Mouse (Mus musculus): ENCODE measurements around the gene Entpd7.
A peak's percentile ranks its signal among the peaks of the same experiment; 100 is the strongest.

The Entpd7 gene

GRCm38 (mm10) chr19:43674730-43675524 lies 14.5 kb upstream of the Entpd7 start, which contains the start of gene Slc25a28:
Gene Slc25a28 (minus strand): TSS chr19:43674881.
- peak; percentile 99 for DNase-seq (ENCODE audit: low spot score in 2 of 2)

GRCm38 (mm10) chr19:43675525-43676400 lies 13.7 kb upstream of the Entpd7 start:
- peak; percentile 38 to 56 for DNase-seq (ENCODE audit: low spot score in 2 of 2)

GRCm38 (mm10) chr19:43678467-43679003 lies 10.9 kb upstream of the Entpd7 start:
- DNase-seq (ENCODE audit: low spot score in 2 of 2), result no peak

GRCm38 (mm10) chr19:43679474-43679981 lies 9.9 kb upstream of the Entpd7 start:
- no peak for DNase-seq (ENCODE audit: low spot score in 2 of 2)

GRCm38 (mm10) chr19:43681541-43681940 lies 7.9 kb upstream of the Entpd7 start:
- DNase-seq (ENCODE audit: low spot score in 2 of 2), result no peak

- no peak for DNase-seq (ENCODE audit: low spot score in 2 of 2)
These were observed 3.3 kb downstream of the Entpd7 start for GRCm38 (mm10) chr19:43692815-43693214.

- no peak for DNase-seq (ENCODE audit: low spot score in 2 of 2)
These were observed 6.1 kb downstream of the Entpd7 start for GRCm38 (mm10) chr19:43695514-43695964.

- no peak for DNase-seq (ENCODE audit: low spot score in 2 of 2)
These were observed 8.3 kb downstream of the Entpd7 start for GRCm38 (mm10) chr19:43697666-43698370.

GRCm38 (mm10) chr19:43699021-43699762 lies 9.7 kb downstream of the Entpd7 start:
- peak; percentile 44 to 63 for DNase-seq (ENCODE audit: low spot score in 2 of 2)

- peak in 1 of 2 experiments; percentile 23 for DNase-seq (ENCODE audit: low spot score in 2 of 2)
These were observed 10.3 kb downstream of the Entpd7 start for GRCm38 (mm10) chr19:43699763-43700155.

- no peak for DNase-seq (ENCODE audit: low spot score in 2 of 2)
These were observed 14.7 kb downstream of the Entpd7 start for GRCm38 (mm10) chr19:43704211-43704610.

- DNase-seq (ENCODE audit: low spot score in 2 of 2), result no peak
These were observed 15.5 kb downstream of the Entpd7 start for GRCm38 (mm10) chr19:43704787-43705497.

GRCm38 (mm10) chr19:43708206-43708605 lies 18.7 kb downstream of the Entpd7 start:
- DNase-seq (ENCODE audit: low spot score in 2 of 2), result no peak

GRCm38 (mm10) chr19:43709317-43709716 lies 19.8 kb downstream of the Entpd7 start:
- no peak for DNase-seq (ENCODE audit: low spot score in 2 of 2)

GRCm38 (mm10) chr19:43711159-43711916 lies 21.9 kb downstream of the Entpd7 start:
- DNase-seq (ENCODE audit: low spot score in 2 of 2), result no peak

- DNase-seq (ENCODE audit: low spot score in 2 of 2), result no peak
These were observed 22.5 kb downstream of the Entpd7 start for GRCm38 (mm10) chr19:43711971-43712370.

GRCm38 (mm10) chr19:43720061-43720460 lies 30.6 kb downstream of the Entpd7 start:
- DNase-seq (ENCODE audit: low spot score in 2 of 2), result no peak

GRCm38 (mm10) chr19:43722891-43723290 lies 33.4 kb downstream of the Entpd7 start:
- no peak for DNase-seq (ENCODE audit: low spot score in 2 of 2)

GRCm38 (mm10) chr19:43723501-43723900 lies 34.0 kb downstream of the Entpd7 start:
- DNase-seq (ENCODE audit: low spot score in 2 of 2), result no peak
